ENCODE assay signal across 8 mouse cellular contexts in the genomic region with DNA sequence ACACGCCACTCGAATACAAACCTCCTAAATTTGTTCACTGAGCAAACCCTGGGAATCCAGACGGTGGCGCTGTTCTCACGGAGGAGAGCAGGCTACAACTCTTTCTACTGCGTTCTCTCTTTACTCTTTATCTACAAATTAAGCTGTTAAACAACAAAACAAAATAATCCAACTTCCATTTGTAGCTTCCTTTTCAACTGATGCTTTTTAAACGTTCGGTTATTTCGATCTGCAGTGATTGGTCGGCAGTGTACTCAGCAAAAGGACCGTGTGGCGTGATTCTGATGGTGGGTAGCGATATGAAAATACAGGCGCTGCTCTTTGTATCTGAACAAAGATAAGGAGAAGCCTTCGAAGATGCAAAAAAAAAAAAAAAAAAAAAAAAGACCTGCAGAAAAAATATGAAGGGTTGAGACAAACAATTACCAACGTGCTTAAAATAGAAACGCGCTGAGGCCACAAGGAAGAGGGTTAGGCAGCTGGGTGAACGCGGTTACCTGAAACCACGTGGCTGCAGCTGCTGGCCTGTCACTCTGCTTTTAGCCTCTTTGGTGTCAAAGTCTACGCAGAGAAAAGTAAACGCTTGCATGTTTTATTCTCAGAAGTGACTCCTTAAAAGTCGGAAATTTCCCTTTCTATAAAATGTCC.
DNase-seq lines count a peak whose midpoint lies in the region; ATAC-seq and TF ChIP-seq lines count a peak whose summit lies in the region.

No protein-coding gene starts in this region.

- H3K27me3 ChIP-seq in forebrain, embryonic 14.5 days (replicated peaks; ENCODE audit: control insufficient read depth, insufficient read depth, low read length), result no peaks in the 10 kb centered on the region
- H3K27me3 ChIP-seq in hindbrain, postnatal 0 days (ENCODE audit: insufficient read depth, low read length), result no peaks in the 10 kb centered on the region
- H3K27me3 ChIP-seq in liver, adult 2 months (ENCODE audit: control insufficient read depth, insufficient read depth, low read length), result no peaks in the 10 kb centered on the region

- TF ChIP-seq POLR2A in liver, adult 2 months (IDR thresholded peaks at IDR 0.05; ENCODE audit: extremely low read depth, insufficient read depth, low read length), result no peak

- no peaks in the 10 kb centered on the region for H3K79me2 ChIP-seq in liver, adult 2 months (ENCODE audit: control insufficient read depth, insufficient read depth, low read length)

- H3K36me3 ChIP-seq in forebrain, embryonic 14.5 days (ENCODE audit: control insufficient read depth, insufficient read depth, low read length), result no peaks in the 10 kb centered on the region
- no peaks in the 10 kb centered on the region for H3K36me3 ChIP-seq in hindbrain, postnatal 0 days (ENCODE audit: insufficient read depth, low read length)
- H3K36me3 ChIP-seq in liver, adult 2 months (ENCODE audit: control insufficient read depth, insufficient read depth, low read length), result no peaks in the 10 kb centered on the region

- no peaks in the 10 kb centered on the region; the same call in 1 of the 2 replicates for H3K4me1 ChIP-seq in forebrain, embryonic 14.5 days (ENCODE audit: control insufficient read depth, insufficient read depth, low read length)
- H3K4me1 ChIP-seq in hindbrain, postnatal 0 days (ENCODE audit: insufficient read depth, low read length), result no peaks in the 10 kb centered on the region
- peaks cover 4% of the 10 kb centered on the region for H3K4me1 ChIP-seq in liver, adult 2 months (ENCODE audit: control insufficient read depth, insufficient read depth, low read length)

- H3K4me2 ChIP-seq in forebrain, embryonic 14.5 days (ENCODE audit: low read length), result peak overlapping the region; percentile 59
- peak overlapping the region; percentile 63 for H3K4me2 ChIP-seq in hindbrain, postnatal 0 days (ENCODE audit: low read depth, low read length)

- H3K9me3 ChIP-seq in forebrain, embryonic 14.5 days (replicated peaks; ENCODE audit: control insufficient read depth, low read length), result no peaks in the 10 kb centered on the region
- H3K9me3 ChIP-seq in hindbrain, postnatal 0 days (ENCODE audit: low read length), result no peaks in the 10 kb centered on the region

- WGBS in forebrain, embryonic 14.5 days, result 4% methylated on average over 24 of the region's 24 CpGs
- 2% methylated on average over 24 of the region's 24 CpGs for WGBS in hindbrain, postnatal 0 days
- WGBS in liver, adult 2 months, result 2% methylated on average over 24 of the region's 24 CpGs

- peak; percentile 61; the same call in 1 of the 2 replicates for ATAC-seq in forebrain, embryonic 14.5 days
- no peak for ATAC-seq in hindbrain, postnatal 0 days
- 0 out of 2 replicates have a peak, but pooled peaks have one; percentile 50 for ATAC-seq in monocyte, adult 5-6 weeks (replicated peaks; ENCODE audit: insufficient number of reproducible peaks, low FRiP score, low TSS enrichment, poor library complexity, severe bottlenecking)

- DNase-seq in left cerebral cortex, postnatal 10 days (ENCODE audit: extremely low spot score in 1 of 2, low spot score in 2 of 2), result peak; percentile 31 to 65
- no peak for DNase-seq in left cerebral cortex, adult 8-10 months (ENCODE audit: low spot score in 2 of 2)
- DNase-seq in c-Kit-positive CD71-negative TER-119-negative erythroid progenitor cells, embryonic 14.5 days (ENCODE audit: low read depth), result peak; percentile 58
- peak; percentile 93 for DNase-seq in forebrain, embryonic 14.5 days (ENCODE audit: low spot score)
- peak; percentile 88 for DNase-seq in hindbrain, postnatal 0 days (ENCODE audit: low spot score)
- DNase-seq in liver, adult 2 months (ENCODE audit: extremely low read depth, low read depth, low spot score), result peak; percentile 84
- peak; percentile 79 for DNase-seq in testis, postnatal 10 days (ENCODE audit: low spot score)

- no peak overlapping the region for H3K27ac ChIP-seq in forebrain, embryonic 14.5 days (ENCODE audit: low read depth, low read length)
- no peak overlapping the region for H3K27ac ChIP-seq in hindbrain, postnatal 0 days
- no peak overlapping the region for H3K27ac ChIP-seq in liver, adult 2 months (replicated peaks; ENCODE audit: insufficient read depth, low read depth, low read length)

- intact Hi-C loops in left cerebral cortex, postnatal 10 days (cut with DNase I), result loop anchor here (5.0 kb wide), 1 partner anchor 394 kb away; no protein-coding TSS in a partner anchor

- peak overlapping the region; percentile 66 for H3K9ac ChIP-seq in forebrain, embryonic 14.5 days (ENCODE audit: low read length)
- H3K9ac ChIP-seq in hindbrain, postnatal 0 days (replicated peaks; ENCODE audit: low read length), result peak overlapping the region; percentile 37
- no peak overlapping the region for H3K9ac ChIP-seq in liver, adult 2 months (ENCODE audit: low read depth, low read length)

- peak; percentile 85 for TF ChIP-seq CTCF in hindbrain, postnatal 0 days (IDR thresholded peaks at IDR 0.05; ENCODE audit: low read depth)
- TF ChIP-seq CTCF in liver, adult 2 months (IDR thresholded peaks at IDR 0.05; ENCODE audit: low read depth, low read length), result peak; percentile 76

- H3K4me3 ChIP-seq in forebrain, embryonic 14.5 days (ENCODE audit: low read depth, low read length), result peak overlapping the region; percentile 37
- peak overlapping the region; percentile 34 for H3K4me3 ChIP-seq in hindbrain, postnatal 0 days (ENCODE audit: low read length)
- H3K4me3 ChIP-seq in liver, adult 2 months (ENCODE audit: insufficient read depth, low read depth, low read length), result peak overlapping the region; percentile 24

Comparison
In these comparisons a context has a peak if more than half of its experiments do, and no peak if none do; other contexts are left out.
1. DNase-seq: peak in left cerebral cortex, postnatal 10 days (2 of 2), c-Kit-positive CD71-negative TER-119-negative erythroid progenitor cells, embryonic 14.5 days (single experiment), forebrain, embryonic 14.5 days (single experiment), hindbrain, postnatal 0 days (single experiment), liver, adult 2 months (single experiment) and testis, postnatal 10 days (single experiment); none in left cerebral cortex, adult 8-10 months (0 of 2).
2. Peak in every context shown above with its lines, with median percentiles within 50 percentile points of each other: H3K4me3 ChIP-seq.